Mouse (Mus musculus) embryo, embryonic 9.5 days (tissue): ENCODE data around the gene Klf13.

ENCODE experiments used
- DNase-seq: peaks from one replicate; pipeline ENCODE4 v3.0.0-alpha.2; 2017; ENCODE audit errors: extremely low spot score

The Klf13 gene

DNA sequence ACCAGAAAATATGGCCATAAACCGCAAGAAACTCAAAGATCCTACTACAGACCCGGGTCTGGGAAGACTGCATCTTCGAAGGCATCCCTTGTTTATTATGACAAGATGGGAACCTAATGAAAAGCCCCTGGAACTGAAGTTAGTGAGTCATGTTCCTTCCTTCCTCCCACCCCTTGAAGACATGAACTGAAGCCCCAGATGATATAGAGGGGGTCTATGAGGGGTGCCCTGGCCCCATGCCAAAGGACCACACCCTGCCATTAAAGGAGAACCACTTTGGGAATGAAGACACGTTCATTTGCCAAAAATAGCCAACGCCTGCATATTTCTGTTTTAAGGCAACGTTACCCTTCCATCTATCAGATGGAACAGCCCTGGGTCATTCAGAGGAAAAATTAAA lies 50.0 kb downstream of the Klf13 start:
- DNase-seq, result no peak

DNA sequence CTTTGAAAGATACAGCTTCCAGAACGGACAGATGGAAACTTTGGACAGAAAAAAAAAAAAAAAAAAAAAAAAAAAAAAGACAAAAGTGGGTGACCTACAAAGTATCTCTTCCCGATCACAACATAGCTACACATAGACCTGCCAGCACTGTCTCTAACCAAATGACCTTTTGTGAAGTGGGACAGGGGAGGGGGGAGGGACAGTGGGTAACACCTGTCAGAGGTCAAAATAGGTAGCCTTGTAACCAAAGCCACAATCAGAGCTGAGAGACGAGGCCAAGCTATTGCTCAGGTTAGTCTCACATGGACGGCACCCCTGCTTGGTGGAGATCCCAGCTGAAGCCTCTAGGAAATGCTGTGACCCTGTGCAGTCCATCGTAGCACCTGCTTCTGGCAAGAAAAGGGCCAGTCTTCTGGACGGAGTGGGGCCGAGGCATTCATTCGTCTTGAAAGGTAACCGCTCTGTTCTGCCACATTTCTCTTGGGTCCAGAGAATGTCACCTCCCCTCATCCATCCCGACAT lies 51.1 kb downstream of the Klf13 start:
- no peak for DNase-seq

DNA sequence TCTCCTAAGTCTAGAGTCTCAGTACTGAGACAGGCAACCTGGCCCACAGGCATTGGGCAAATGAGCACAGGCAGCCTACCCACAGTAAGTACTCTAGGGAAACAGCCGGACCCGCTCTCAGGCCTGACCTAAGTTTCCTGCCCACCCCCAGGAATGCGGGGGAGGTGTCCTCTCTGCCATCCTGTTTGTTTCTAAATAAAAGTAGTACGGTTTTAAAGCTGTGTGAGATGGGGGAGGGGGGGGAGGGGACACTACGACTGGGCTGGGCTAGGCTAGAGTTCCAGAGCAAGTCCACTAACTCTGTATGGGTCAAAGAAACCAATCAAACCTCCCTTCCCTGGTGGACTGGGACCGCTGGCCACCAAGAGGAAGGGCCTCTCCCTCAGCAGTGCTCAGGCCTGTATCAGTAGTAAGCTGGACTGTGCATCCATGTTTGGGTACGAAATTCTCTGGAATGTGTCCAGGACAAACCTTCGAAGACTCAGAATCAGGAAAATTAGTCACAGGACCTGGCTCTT lies 51.6 kb downstream of the Klf13 start:
- no peak for DNase-seq

DNA sequence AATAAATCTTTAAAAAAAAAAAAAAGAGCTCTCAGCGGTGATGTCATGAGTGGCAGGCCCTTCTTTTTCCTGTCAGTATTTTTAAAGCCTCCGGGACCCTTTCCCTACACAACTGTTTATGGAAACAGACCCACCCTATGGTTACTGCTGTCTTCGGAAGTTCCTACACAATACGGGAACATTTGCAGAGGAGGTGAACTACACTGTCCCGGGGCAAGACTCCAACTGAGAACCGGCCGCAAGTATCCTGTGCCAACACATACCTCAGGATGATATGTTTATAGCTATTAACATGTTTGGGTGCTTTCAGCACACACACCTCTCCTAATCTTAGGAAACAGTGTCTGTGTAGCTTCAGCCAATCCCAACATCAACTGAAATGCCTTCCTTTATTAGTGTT lies 53.7 kb downstream of the Klf13 start:
- no peak for DNase-seq

DNA sequence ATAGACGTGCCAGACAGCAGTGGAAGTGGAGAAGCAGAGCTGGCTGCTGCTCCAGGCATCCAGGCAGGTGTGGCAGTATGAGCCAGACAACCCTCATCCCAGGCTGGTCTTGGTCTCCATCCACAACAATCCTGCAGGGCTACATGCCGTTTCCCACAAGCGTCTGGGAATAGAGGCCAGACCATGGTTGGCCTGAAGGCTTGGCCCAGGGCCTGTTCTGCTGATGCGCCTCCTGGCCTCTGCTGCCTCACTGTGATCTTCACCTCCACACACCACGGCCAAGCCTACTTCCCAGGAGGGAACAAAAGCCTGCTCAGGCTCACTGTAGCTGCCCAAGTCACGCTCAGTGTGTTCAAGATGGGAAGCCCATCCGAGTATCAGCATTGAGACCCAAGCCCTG lies 56.0 kb downstream of the Klf13 start:
- no peak for DNase-seq

DNA sequence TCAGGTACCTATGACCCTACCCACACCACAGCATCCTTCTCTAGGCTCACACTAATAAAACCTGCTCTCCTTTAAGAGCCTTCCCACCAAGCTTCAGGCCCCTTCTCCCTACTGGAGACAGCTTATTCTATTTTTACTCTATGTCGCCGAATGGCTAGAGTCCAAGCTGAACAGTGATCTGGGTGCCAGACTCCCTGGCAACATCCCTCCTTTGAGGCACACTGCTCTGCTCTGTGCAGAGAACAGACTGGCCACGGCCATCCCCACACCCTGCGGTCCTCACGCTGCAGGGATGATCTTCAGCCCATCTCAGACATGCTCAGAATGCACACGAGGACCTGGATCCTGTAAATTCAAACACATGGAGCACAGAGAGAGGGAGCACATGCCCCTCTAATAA lies 59.1 kb downstream of the Klf13 start:
- no peak for DNase-seq

DNA sequence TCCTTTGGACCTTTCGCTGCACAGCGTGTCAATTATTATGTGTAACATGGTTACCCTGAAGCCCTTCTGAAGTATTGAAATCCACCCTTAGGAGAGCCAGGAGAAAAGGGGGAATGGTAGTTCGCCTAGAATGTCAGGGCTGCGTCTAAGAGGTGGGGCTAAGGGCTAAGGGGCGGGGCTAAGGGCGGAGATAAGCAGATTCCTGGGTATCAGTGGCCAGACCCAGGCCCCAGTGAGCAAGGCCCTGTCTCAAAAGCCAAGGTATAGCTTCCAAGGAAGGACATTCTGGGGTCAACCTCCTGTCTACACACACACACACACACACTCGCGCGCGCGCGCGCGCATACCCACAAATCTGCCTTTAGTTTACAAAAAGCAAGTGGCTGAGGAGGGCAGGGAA lies 61.1 kb downstream of the Klf13 start:
- peak; percentile 31 for DNase-seq

DNA sequence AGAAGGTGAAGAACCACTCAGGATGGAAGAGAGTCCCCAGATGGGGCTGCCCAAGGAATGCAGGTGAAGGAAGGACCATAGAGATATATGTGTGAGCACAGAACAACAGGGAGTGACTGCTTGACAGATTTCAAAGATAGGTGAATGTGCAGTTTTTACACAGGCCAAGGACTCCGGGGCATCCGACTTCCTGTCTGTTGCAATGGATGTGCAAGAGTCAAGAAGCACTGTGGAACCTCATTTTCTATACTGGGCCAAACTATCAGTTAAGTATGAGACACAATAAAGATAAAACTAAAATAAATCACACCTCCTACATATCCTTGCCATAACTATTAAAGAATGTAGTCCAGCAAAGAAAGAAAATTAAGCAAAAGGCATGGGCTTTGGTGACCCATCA lies 62.1 kb downstream of the Klf13 start:
- DNase-seq, result no peak

DNA sequence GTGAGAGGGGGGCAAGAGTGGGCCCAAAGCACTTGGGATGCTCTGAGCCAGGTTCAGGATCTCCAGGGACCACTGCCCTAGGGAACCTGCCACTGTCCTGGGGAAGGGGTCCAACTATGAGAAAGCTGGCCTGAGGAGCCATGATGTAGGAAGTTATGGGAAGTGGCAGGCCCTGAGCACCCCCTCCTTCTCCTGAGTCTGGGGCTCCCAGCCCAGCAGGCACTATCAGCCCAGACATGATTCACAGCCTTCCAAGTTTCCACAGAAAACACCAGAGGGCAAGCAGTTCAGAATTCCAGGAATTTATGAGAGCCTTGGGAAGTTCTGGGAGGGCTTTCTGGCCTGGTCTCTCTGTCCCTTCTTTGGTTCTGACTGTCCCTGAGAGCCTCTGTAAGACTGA lies 63.0 kb downstream of the Klf13 start:
- DNase-seq, result no peak

DNA sequence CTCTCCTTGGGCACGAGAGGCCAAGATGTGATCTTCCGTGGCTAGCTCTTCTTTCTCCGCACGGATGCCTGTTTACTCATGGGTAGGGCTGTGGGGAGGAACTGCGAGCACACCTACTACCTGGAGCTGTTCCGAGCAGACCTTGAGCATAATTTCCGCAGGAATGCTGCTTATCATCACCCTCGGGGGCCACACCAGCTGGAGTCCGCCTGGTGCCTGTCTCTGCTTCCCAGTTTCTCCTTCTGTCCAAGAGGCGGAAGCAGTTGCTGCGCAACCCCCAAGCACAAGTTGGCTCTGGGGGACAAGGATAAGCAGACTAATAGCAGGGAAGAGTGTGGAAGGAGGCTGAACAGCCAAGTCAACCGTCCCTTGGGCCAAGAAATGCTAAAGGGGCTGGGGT lies 64.8 kb downstream of the Klf13 start:
- DNase-seq, result no peak

DNA sequence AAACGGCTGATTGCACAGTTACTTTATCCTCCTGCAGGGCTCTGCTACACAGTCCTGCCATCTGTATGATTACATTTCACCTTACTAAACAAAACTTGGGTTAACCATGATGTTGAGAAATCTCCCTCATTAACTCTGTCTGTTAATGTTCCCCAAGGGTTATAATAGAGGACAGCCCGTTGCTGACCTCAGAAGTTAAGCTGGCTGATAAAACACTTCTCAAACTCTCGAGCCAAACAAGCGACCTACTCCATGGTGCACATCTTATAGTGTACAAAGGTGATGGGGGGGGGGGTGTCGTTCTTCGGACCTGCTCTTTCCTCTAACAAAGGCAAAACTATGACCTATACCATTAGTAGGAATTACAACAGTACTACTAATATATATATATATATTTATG lies 67.0 kb downstream of the Klf13 start:
- DNase-seq, result no peak

DNA sequence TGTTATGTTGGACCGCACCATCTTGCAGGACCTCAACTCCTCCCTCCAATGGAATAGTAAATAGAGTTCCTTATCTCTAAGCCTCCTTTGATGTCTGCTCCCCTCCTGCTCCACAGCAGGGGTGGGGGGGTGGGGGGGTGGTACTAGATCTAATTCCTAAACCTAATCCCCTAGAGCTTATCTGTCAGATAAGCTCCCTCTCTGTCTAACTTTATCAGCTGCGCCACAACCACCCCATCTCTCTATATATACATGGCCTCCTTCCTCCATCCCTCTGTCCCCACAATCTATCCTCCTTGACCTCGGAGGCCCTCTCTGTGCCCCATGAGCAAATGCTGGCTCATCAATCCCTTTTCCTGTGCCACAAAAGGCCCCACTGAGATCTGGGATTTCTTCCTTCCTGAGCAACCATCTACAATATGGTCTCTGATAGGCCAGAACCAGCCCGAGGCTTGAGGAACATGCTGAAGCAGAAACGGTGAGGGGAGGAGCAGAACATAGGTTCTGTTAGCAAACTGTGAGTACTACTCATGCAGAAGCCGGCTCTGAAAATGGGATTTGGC lies 70.3 kb downstream of the Klf13 start:
- DNase-seq, result no peak

DNA sequence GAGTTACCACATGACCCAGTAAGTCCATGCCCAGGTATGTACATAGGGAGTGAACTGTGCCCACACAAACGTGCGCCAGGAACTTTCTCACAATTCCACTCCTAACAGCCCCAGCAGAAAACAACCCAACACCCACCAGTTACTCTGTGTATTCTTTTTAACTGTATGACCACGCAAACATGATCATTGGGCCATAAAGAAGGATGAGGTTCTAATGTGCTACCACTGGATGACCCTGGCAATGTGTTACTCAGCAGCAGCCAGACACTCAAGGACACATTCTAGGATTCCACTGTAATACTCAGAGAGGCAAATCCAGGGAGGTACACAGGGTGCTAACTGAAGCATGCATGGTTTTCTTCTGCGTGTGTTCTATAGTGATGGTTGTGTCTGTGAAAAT lies 72.8 kb downstream of the Klf13 start:
- no peak for DNase-seq

DNA sequence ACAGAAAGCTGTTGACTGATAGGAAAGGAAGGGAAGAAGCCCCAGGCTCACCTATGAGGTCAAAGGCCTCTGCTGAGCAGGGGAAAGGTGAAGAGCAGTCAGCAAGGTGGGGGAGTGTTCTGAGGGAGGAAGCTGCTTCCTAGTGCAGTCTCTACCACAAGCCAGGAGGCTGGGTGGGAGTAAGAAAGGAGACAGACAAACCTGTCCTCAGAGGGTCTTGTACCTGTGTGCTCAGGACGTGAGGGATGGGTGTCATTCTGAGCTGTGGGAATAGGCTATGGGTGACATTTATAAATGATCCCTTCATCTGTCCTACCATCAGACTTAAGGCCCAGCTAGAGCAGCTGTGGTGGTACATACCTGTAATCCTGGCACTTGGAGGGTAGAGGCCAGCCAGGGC lies 75.7 kb downstream of the Klf13 start:
- DNase-seq, result no peak

DNA sequence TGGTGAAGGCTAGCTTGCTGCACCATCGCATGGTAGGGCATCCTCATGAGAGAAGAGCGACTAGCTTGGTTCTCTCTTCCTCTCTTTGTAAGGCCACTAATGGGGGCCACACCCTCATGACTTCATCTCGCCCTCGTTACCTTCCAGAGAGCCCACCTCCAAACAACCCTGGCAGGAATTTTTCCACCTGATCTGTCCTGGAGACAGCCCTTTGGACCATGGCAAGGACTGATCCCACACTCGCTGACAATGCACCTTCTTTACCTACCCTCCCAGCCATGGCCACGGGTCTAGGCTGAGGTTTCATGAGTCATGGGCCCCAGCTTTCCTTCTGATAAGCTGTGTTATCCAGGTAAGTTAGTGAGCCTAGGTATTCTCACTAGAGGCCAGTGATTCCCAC lies 77.6 kb downstream of the Klf13 start:
- no peak for DNase-seq

DNA sequence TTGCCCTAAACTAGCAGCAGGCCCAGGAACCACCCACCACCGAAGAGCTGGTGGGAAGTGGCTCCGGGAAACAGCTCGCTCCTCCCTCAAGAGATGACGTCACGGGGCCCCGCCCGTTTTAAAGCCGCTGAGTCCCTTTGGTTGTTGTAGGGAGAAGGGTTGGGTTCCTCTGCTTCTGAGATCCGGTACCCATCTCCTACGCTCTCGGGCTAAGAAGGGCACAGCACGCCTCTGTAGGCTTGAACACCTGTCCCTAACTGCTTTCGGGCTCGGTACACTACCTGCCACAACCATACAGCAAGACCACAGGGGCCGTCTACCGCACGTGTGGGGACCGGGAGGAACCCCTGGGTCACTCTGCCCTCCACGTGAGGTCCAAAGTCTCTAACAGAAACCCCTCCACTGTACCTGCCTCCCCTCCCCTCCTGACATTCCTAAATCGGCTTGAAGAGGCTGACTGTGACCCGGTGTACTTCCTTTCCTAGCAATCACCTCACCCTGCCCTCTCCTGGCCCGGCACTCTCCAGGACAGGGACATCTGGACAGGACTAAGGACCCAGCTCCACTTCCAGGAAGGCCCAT lies 80.1 kb downstream of the Klf13 start:
- DNase-seq, result peak; percentile 83

DNA sequence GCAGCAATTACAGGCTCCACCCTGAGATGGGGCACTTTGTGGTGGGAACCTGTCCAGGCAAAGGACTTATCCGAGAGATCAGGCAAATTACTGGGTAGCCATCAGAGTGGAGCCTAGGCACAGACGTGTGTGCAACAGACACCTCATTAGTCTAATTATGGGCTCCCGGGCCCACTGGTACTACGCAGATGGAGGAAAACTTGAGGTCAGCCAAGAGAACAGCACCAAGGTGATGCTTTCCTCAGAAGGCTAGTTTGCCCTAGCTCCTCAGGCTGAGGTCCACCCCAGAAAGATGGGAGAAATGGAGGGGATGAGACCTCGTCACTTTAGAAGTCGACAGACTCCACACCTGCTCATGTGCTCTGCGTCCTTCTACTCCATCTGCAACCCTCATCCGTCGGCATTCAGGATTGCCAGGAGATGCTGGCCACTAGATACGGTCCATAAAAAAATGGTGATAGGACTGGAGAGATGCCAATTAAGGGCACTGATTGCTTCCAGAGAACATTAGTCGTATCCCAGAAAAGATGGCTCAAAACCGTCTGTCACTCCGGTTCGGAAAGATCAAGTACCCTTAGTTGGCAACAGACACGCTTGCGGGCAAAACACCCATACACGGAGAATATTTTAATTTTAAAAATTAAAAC lies 80.8 kb downstream of the Klf13 start:
- DNase-seq, result no peak

DNA sequence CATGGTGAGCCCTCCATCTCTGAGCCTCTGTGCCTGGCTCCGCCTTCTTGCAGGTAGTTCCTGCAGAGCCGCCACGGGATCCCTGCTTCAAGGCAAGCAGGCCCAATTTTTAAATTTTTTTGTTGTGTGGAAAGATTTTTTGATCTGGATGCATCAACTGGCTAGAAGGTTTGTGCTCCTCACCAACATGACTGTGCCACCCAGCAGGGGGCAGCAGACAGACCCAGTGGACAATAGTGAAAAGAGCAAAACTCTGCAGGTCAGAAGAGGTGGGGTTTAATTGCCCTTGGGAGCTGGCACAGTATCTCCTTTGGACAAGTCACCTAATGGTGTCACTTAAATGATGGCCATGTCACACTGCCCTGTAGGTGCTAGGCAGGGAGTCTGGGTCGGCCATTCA lies 83.4 kb downstream of the Klf13 start:
- DNase-seq, result peak; percentile 35

DNA sequence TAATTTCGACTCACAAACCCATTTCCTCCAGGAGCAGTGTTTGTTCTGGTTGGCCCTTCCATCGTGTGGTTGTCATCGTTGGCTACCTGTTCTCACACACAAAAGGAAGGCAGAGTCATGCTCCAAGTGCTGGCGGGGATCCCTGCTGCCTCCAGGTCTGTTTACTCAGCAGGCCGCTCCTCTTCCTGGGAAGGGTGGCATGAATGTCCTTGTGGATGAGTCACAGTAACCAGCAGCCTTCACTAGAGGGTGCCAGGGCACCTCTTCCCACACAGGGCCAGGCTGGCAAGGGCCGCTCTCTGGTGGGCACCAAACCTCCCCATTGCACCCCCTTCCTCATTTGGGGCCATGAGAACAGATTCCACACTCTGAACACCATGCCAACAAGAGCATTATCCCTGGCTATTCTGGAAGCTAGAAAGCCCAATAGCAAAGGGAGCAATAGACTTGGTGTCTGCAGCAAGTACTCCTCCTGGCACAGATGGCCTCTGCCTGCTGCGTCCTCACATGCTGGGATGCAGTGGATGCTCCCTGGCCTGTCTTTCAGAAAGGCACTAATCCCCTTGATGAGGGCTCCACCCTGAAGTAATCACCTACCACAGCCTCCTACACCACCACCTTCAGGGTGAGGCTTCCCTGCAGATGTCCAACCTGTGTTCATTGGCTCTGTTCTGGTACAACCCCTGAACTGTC lies 86.7 kb downstream of the Klf13 start:
- no peak for DNase-seq
